Mouse (Mus musculus): ENCODE measurements around the gene Cux2. TPM values are rescaled to one million over a fixed set of nuclear protein-coding genes. Genes with fewer than 3 reads are reported as not detected.
A peak's percentile ranks its signal among the peaks of the same experiment; 100 is the strongest.

Gene Cux2
- polyA plus RNA-seq, 1 experiment from 2014 or later: 0.47 TPM

- H3K9ac ChIP-seq (replicated peaks; ENCODE audit: low read depth): no peak overlapping the region
- H3K9me3 ChIP-seq (ENCODE audit: low read length): no peaks in the 10 kb centered on the region
- no peak for DNase-seq (ENCODE audit: low spot score)
- ATAC-seq: no peak
- H3K4me3 ChIP-seq (ENCODE audit: low read depth, low read length): no peak overlapping the region
- TF ChIP-seq CTCF (IDR thresholded peaks at IDR 0.05) (no peak), EP300 (IDR thresholded peaks at IDR 0.05) (no peak)
- H3K27me3 ChIP-seq (replicated peaks; ENCODE audit: insufficient read depth, low read length): no peaks in the 10 kb centered on the region
- 51% methylated on average over 13 of the region's 13 CpGs for WGBS
- H3K4me2 ChIP-seq (replicated peaks; ENCODE audit: low read depth, low read length): no peak overlapping the region
- H3K4me1 ChIP-seq (ENCODE audit: insufficient read depth, low read depth, low read length): no peaks in the 10 kb centered on the region
- no peak overlapping the region for H3K27ac ChIP-seq (ENCODE audit: low read length)
- no peaks in the 10 kb centered on the region for H3K36me3 ChIP-seq (ENCODE audit: insufficient read depth, low read length)
These were observed 32.6 kb downstream of the Cux2 start for GRCm38 (mm10) chr5:122017269-122017668.

GRCm38 (mm10) chr5:122016744-122017143 lies 33.2 kb downstream of the Cux2 start:
- H3K36me3 ChIP-seq (ENCODE audit: insufficient read depth, low read length): no peaks in the 10 kb centered on the region
- H3K27me3 ChIP-seq (replicated peaks; ENCODE audit: insufficient read depth, low read length): no peaks in the 10 kb centered on the region
- H3K4me3 ChIP-seq (ENCODE audit: low read depth, low read length): no peak overlapping the region
- no peaks in the 10 kb centered on the region for H3K9me3 ChIP-seq (ENCODE audit: low read length)
- TF ChIP-seq CTCF (IDR thresholded peaks at IDR 0.05): no peak
- TF ChIP-seq EP300 (IDR thresholded peaks at IDR 0.05): no peak
- H3K4me2 ChIP-seq (replicated peaks; ENCODE audit: low read depth, low read length): no peak overlapping the region
- no peak overlapping the region for H3K9ac ChIP-seq (replicated peaks; ENCODE audit: low read depth)
- no peak for ATAC-seq
- WGBS: 61% methylated on average over 6 of the region's 6 CpGs
- DNase-seq (ENCODE audit: low spot score): no peak
- H3K27ac ChIP-seq (ENCODE audit: low read length): no peak overlapping the region
- H3K4me1 ChIP-seq (ENCODE audit: insufficient read depth, low read depth, low read length): no peaks in the 10 kb centered on the region

- Histone ChIP-seq H3K4me3 (ENCODE audit: low read depth, low read length) (no peak overlapping the region), H3K4me1 (ENCODE audit: insufficient read depth, low read depth, low read length) (no peaks in the 10 kb centered on the region), H3K36me3 (ENCODE audit: insufficient read depth, low read length) (no peaks in the 10 kb centered on the region), H3K9me3 (ENCODE audit: low read length) (no peaks in the 10 kb centered on the region), H3K27me3 (replicated peaks; ENCODE audit: insufficient read depth, low read length) (no peaks in the 10 kb centered on the region), H3K27ac (ENCODE audit: low read length) (no peak overlapping the region), H3K9ac (replicated peaks; ENCODE audit: low read depth) (no peak overlapping the region), H3K4me2 (replicated peaks; ENCODE audit: low read depth, low read length) (no peak overlapping the region)
- TF ChIP-seq EP300 (IDR thresholded peaks at IDR 0.05): no peak
- WGBS: 66% methylated on average over 17 of the region's 17 CpGs
- DNase-seq (ENCODE audit: low spot score): no peak
- ATAC-seq: no peak
These were observed 34.8 kb downstream of the Cux2 start for GRCm38 (mm10) chr5:122015149-122015548.

GRCm38 (mm10) chr5:122014671-122015070 lies 35.2 kb downstream of the Cux2 start:
- H3K4me3 ChIP-seq (ENCODE audit: low read depth, low read length): no peak overlapping the region
- H3K9me3 ChIP-seq (ENCODE audit: low read length): no peaks in the 10 kb centered on the region
- H3K27ac ChIP-seq (ENCODE audit: low read length): no peak overlapping the region
- H3K27me3 ChIP-seq (replicated peaks; ENCODE audit: insufficient read depth, low read length): no peaks in the 10 kb centered on the region
- TF ChIP-seq EP300 (IDR thresholded peaks at IDR 0.05): no peak
- TF ChIP-seq CTCF (IDR thresholded peaks at IDR 0.05): no peak
- no peaks in the 10 kb centered on the region for H3K36me3 ChIP-seq (ENCODE audit: insufficient read depth, low read length)
- DNase-seq (ENCODE audit: low spot score): no peak
- H3K4me1 ChIP-seq (ENCODE audit: insufficient read depth, low read depth, low read length): no peaks in the 10 kb centered on the region
- no peak for ATAC-seq
- 81% methylated on average over 8 of the region's 8 CpGs for WGBS
- no peak overlapping the region for H3K9ac ChIP-seq (replicated peaks; ENCODE audit: low read depth)
- no peak overlapping the region for H3K4me2 ChIP-seq (replicated peaks; ENCODE audit: low read depth, low read length)

- ATAC-seq: no peak
- WGBS: 34% methylated on average over 9 of the region's 9 CpGs
These were observed 38.6 kb downstream of the Cux2 start for GRCm38 (mm10) chr5:122011289-122011688.

GRCm38 (mm10) chr5:122007946-122008441 lies 41.9 kb downstream of the Cux2 start:
- no peak for DNase-seq (ENCODE audit: low spot score)
- TF ChIP-seq CTCF (IDR thresholded peaks at IDR 0.05) (no peak), EP300 (IDR thresholded peaks at IDR 0.05) (no peak)
- 82% methylated on average over 10 of the region's 10 CpGs for WGBS
- H3K27me3 ChIP-seq (replicated peaks; ENCODE audit: insufficient read depth, low read length): no peaks in the 10 kb centered on the region
- no peaks in the 10 kb centered on the region for H3K4me1 ChIP-seq (ENCODE audit: insufficient read depth, low read depth, low read length)
- no peak overlapping the region for H3K4me2 ChIP-seq (replicated peaks; ENCODE audit: low read depth, low read length)
- ATAC-seq: no peak
- no peak overlapping the region for H3K9ac ChIP-seq (replicated peaks; ENCODE audit: low read depth)
- no peaks in the 10 kb centered on the region for H3K9me3 ChIP-seq (ENCODE audit: low read length)
- no peak overlapping the region for H3K27ac ChIP-seq (ENCODE audit: low read length)
- no peaks in the 10 kb centered on the region for H3K36me3 ChIP-seq (ENCODE audit: insufficient read depth, low read length)
- H3K4me3 ChIP-seq (ENCODE audit: low read depth, low read length): no peak overlapping the region

More at GRCm38 (mm10) chr5:122011289-122011688, 38.6 kb downstream of the Cux2 start:
- no peak overlapping the region for H3K4me3 ChIP-seq (ENCODE audit: low read depth, low read length)
- TF ChIP-seq EP300 (IDR thresholded peaks at IDR 0.05) (no peak), CTCF (IDR thresholded peaks at IDR 0.05) (no peak)
- no peak overlapping the region for H3K9ac ChIP-seq (replicated peaks; ENCODE audit: low read depth)
- no peaks in the 10 kb centered on the region for H3K36me3 ChIP-seq (ENCODE audit: insufficient read depth, low read length)
- H3K4me1 ChIP-seq (ENCODE audit: insufficient read depth, low read depth, low read length): no peaks in the 10 kb centered on the region
- no peak for DNase-seq (ENCODE audit: low spot score)
- H3K27ac ChIP-seq (ENCODE audit: low read length): no peak overlapping the region
- H3K9me3 ChIP-seq (ENCODE audit: low read length): no peaks in the 10 kb centered on the region
- no peaks in the 10 kb centered on the region for H3K27me3 ChIP-seq (replicated peaks; ENCODE audit: insufficient read depth, low read length)
- H3K4me2 ChIP-seq (replicated peaks; ENCODE audit: low read depth, low read length): no peak overlapping the region

- 41% methylated on average over 6 of the region's 6 CpGs for WGBS
- ATAC-seq: peak; percentile 26; the same call in 1 of the 2 replicates
These were observed 46.4 kb downstream of the Cux2 start for GRCm38 (mm10) chr5:122003460-122003859.

More at GRCm38 (mm10) chr5:122003460-122003859, 46.4 kb downstream of the Cux2 start:
- Histone ChIP-seq H3K36me3 (ENCODE audit: insufficient read depth, low read length) (no peaks in the 10 kb centered on the region), H3K4me3 (ENCODE audit: low read depth, low read length) (no peak overlapping the region), H3K4me2 (replicated peaks; ENCODE audit: low read depth, low read length) (no peak overlapping the region), H3K9ac (replicated peaks; ENCODE audit: low read depth) (no peak overlapping the region), H3K4me1 (ENCODE audit: insufficient read depth, low read depth, low read length) (no peaks in the 10 kb centered on the region), H3K27me3 (replicated peaks; ENCODE audit: insufficient read depth, low read length) (no peaks in the 10 kb centered on the region), H3K27ac (ENCODE audit: low read length) (no peak overlapping the region), H3K9me3 (ENCODE audit: low read length) (no peaks in the 10 kb centered on the region)
- TF ChIP-seq EP300 (IDR thresholded peaks at IDR 0.05) (no peak), CTCF (IDR thresholded peaks at IDR 0.05) (no peak)
- DNase-seq (ENCODE audit: low spot score): no peak
